Mouse (Mus musculus): ENCODE data around the gene Fam163a.

DNA sequence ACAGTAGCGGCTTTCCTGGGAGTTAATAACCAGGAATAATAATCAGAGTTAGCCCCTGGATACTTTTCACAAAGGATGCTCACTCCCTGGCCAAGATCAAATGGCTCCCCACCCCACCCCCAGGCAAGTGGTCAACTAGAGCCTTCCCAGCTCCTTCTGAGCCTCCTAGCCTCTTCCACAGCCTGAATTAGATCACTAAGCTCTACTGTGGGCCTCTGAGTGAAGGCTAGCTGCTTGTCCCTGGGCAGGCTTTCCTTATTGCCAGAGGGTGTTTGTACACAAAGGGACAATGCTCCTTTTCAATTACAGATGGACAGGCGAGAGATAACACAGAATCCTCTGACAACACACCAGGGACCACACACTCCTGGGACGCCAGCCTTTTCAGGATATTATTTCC lies 2.2 kb downstream of the Fam163a start:
- TF ChIP-seq POLR2A (IDR thresholded peaks at IDR 0.05; ENCODE audit: borderline replicate concordance, extremely low read depth, low read depth, low read length) (no peak), CTCF (IDR thresholded peaks at IDR 0.05; ENCODE audit: insufficient read depth, low read length) (no peak)
